Mouse (Mus musculus) stomach, embryonic 15.5 days (tissue): Measurements from ENCODE around the gene 4930415O20Rik. TPM values are rescaled to one million over a fixed set of nuclear protein-coding genes. Genes with fewer than 3 reads are reported as not detected.
"Not testable (repeated sequence)": the region's sequence is repeated elsewhere in the genome, so short reads cannot be mapped to it uniquely, and the experiment has no call there.

ENCODE experiments used
- ATAC-seq: fragments of 200-750 bp; cut with Nextera tagmentation; 2 replicates; pipeline ENCODE4 v1.8.0; 2017; ENCODE audit warnings: low read depth, moderate number of reproducible peaks, moderate TSS enrichment; ENCODE audit not compliant: insufficient read depth, low FRiP score
- H3K27ac ChIP-seq: fragments of 300-500 bp; sonication (generic); 2 replicates; pipeline ENCODE4 v1.5.1; 2015; ENCODE audit warnings: mild to moderate bottlenecking, inconsistent platforms
- H3K27me3 ChIP-seq: fragments of 300-500 bp; sonication (generic); replicated peaks from 2 replicates; pipeline ENCODE4 v1.6.1; 2015; ENCODE audit warnings: inconsistent platforms
- H3K36me3 ChIP-seq: fragments of 300-500 bp; sonication (generic); 2 replicates; pipeline ENCODE4 v1.6.1; 2015; ENCODE audit warnings: inconsistent platforms
- H3K4me1 ChIP-seq: fragments of 300-500 bp; sonication (generic); 2 replicates; pipeline ENCODE4 v1.6.1; 2015; ENCODE audit warnings: inconsistent platforms
- H3K4me2 ChIP-seq: fragments of 300-500 bp; sonication (generic); 2 replicates; pipeline ENCODE4 v1.6.1; 2015; ENCODE audit warnings: mild to moderate bottlenecking, inconsistent platforms
- H3K4me3 ChIP-seq: fragments of 300-500 bp; sonication (generic); replicated peaks from 2 replicates; pipeline ENCODE4 v1.5.1; 2015; ENCODE audit warnings: inconsistent platforms
- H3K9ac ChIP-seq: fragments of 300-500 bp; sonication (generic); 2 replicates; pipeline ENCODE4 v1.6.1; 2015; ENCODE audit warnings: inconsistent platforms
- H3K9me3 ChIP-seq: fragments of 300-500 bp; sonication (generic); 2 replicates; pipeline ENCODE4 v1.6.1; 2016; ENCODE audit warnings: inconsistent platforms
- WGBS: fragments of 180-500 bp; shearing (Covaris S2); methylation state at CpG from one replicate; pipeline ENCODE4 v1.1.7; 2015; 5-methylcytosine and 5-hydroxymethylcytosine counted together
- polyA plus RNA-seq: library from polyadenylated mRNA; unstranded; fragments of >200 nt; fragmentation: Nextera tagmentation; extraction: Ambion mirVana; gene quantifications from 2 replicates; pipeline ENCODE4 v1.2.1, GENCODE M21; 2015

Gene 4930415O20Rik
- polyA plus RNA-seq, 1 experiment from 2014 or later = not detected

DNA sequence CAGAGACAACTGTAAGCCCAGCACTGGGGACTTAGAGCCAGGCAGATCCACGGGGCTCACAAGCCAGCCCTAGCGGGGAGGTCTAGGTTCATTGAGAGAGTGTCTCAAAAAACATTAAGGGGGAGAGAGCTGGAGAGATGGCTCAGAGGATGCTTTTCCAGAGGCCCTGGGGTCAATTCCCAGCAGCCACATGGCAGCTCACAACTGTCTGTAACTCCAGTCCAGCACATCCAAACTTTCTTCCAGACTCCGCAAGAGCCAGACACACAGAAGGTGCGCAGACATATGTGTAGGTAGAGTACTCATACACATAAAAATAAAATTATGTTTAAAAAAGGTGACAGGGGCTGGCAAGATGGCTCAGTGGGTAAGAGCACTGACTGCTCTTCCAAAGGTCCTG is 2.5 kb downstream of the 4930415O20Rik start:
- H3K4me2 ChIP-seq = no peak overlapping the region
- no peak overlapping the region for H3K27ac ChIP-seq
- H3K36me3 ChIP-seq = no peaks in the 10 kb centered on the region
- H3K9me3 ChIP-seq = no peaks in the 10 kb centered on the region
- WGBS = 80% methylated on average over 4 of the region's 4 CpGs
- no peak for ATAC-seq
- H3K9ac ChIP-seq = no peak overlapping the region
- peaks cover 7% of the 10 kb centered on the region for H3K4me1 ChIP-seq
- no peaks in the 10 kb centered on the region for H3K27me3 ChIP-seq
- no peak overlapping the region for H3K4me3 ChIP-seq

DNA sequence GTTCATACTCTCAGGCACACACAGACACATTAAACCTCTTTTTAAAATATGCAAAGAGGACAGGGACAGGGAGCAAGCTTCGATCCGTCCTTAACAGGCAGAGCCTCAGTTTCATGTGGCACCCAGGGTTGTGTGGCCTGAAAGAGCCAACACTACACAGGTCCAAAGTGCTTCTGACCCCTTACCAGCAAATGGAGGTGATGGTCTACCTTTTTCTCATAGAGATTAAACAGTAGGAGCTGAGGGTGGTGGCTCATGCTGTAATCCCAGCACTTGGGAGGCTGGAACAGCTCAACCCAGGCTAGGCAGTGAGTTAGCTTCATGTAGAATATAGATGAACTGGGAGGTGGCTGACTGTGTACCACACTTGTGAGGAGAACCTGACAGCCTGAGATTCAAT is 8.5 kb downstream of the 4930415O20Rik start:
- WGBS = 90% methylated on average over 2 of the region's 2 CpGs
- Histone ChIP-seq H3K4me2 (no peak overlapping the region), H3K4me3 (no peak overlapping the region), H3K9ac (no peak overlapping the region), H3K4me1 (no peaks in the 10 kb centered on the region), H3K27me3 (no peaks in the 10 kb centered on the region), H3K27ac (no peak overlapping the region), H3K36me3 (no peaks in the 10 kb centered on the region), H3K9me3 (no peaks in the 10 kb centered on the region)
- ATAC-seq = no peak

DNA sequence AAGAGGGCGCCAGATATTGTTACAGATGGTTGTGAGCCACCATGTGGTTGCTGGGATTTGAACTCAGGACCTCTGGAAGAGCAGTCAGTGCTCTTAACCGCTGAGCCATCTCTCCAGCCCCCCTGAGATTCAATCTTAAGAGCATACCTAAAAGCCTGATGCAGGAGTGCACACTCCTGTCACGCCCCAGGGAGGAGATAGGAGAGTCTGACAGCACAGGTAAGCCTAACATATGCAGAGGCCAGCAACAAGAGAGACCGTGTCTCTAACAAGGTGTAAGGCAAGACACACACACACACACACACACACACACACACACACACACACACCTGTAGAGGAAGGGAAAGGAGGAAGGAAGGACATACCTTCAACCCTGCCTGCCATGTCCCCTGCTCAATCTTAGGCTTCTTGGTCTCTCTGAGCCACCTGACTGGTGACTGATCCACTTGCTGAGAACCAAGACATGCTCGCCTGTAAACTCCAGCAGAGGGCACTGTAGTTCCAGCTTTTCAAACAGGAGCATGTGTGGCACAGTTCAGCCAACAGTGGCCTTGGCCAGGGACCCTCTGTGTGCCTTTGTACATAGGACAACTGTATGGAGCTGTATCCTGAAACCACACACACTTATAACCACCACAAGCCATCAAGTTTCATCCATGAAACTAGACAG is 9.1 kb downstream of the 4930415O20Rik start:
- Histone ChIP-seq H3K9ac (no peak overlapping the region), H3K27ac (no peak overlapping the region), H3K4me2 (no peak overlapping the region), H3K9me3 (no peaks in the 10 kb centered on the region), H3K4me1 (no peaks in the 10 kb centered on the region), H3K36me3 (no peaks in the 10 kb centered on the region), H3K27me3 (no peaks in the 10 kb centered on the region), H3K4me3 (no peak overlapping the region)
- WGBS = 42% methylated on average over 5 of the region's 5 CpGs
- peak; percentile 70 for ATAC-seq

DNA sequence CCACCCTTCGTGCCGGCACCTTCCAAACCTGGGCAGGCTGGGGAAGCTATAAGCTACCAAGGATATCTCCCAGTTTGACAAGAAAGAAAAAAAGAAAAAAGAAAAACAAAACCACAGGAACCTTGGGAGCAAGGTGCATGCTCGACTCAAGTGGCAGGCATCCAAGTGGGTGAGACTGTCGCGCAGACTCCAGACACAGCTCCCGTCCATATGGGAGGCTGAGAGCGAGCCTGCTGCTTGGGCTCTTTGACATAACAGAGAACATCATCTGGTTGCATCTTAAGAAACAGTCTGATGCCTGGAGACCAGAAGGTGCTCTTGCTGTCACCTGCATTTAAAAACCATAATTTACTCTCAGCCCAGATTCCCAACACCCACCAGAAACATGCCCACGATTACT is 11.6 kb downstream of the 4930415O20Rik start:
- ATAC-seq = no peak
- H3K4me1 ChIP-seq = no peaks in the 10 kb centered on the region
- H3K27me3 ChIP-seq = no peaks in the 10 kb centered on the region
- H3K9me3 ChIP-seq = no peaks in the 10 kb centered on the region
- 70% methylated on average over 8 of the region's 8 CpGs for WGBS
- H3K4me2 ChIP-seq = no peak overlapping the region
- no peak overlapping the region for H3K27ac ChIP-seq
- H3K9ac ChIP-seq = no peak overlapping the region
- H3K36me3 ChIP-seq = no peaks in the 10 kb centered on the region
- H3K4me3 ChIP-seq = no peak overlapping the region

DNA sequence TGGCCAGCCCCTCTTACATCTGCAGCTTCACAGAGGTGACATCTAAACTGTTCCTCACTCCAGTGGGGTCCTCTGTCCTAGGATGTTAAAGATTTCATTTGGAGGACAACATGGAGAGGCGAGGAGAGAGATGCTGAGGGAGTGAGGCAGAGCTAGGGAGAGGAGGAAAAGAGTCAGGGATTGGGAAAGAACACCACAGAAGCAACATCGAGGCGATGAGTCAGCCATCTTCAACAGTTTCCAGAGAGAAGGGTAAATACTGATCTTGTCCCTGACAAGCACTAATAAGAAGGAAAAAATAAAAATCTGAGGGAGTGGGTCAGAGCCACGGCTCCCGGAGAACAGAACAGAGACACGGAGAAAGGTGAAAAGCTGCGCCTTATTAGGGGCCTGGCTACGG is 12.2 kb downstream of the 4930415O20Rik start:
- Histone ChIP-seq H3K4me3 (no peak overlapping the region), H3K36me3 (no peaks in the 10 kb centered on the region), H3K4me1 (no peaks in the 10 kb centered on the region), H3K9me3 (no peaks in the 10 kb centered on the region), H3K27ac (no peak overlapping the region), H3K4me2 (no peak overlapping the region), H3K27me3 (no peaks in the 10 kb centered on the region), H3K9ac (no peak overlapping the region)
- 72% methylated on average over 8 of the region's 8 CpGs for WGBS
- ATAC-seq = no peak

DNA sequence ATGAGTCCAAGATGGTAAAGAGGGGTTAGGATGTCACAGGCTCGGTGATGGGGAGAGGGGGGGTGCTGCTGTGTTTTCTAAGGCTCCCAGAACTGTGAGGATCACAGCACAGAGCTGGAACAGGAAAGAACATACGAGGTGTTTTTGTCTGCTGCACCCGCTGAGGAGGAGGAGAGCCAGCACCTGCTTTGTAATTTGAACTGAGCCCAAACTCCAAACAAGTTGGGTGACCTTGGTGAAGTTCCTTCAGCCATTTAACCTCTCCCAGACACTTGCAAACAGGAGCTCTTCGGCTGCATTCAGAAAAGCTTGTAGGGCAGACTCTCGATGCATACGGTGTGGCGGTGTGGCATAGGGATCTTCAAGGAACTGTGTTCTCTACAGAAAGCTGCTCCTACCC is 14.6 kb downstream of the 4930415O20Rik start:
- WGBS = 35% methylated on average over 7 of the region's 7 CpGs
- Histone ChIP-seq H3K4me2 (no peak overlapping the region), H3K27ac (peak overlapping the region; percentile 31; the same call in 1 of the 2 replicates), H3K36me3 (no peaks in the 10 kb centered on the region), H3K4me1 (no peaks in the 10 kb centered on the region), H3K9ac (no peak overlapping the region), H3K4me3 (no peak overlapping the region), H3K9me3 (no peaks in the 10 kb centered on the region), H3K27me3 (no peaks in the 10 kb centered on the region)
- no peak for ATAC-seq

DNA sequence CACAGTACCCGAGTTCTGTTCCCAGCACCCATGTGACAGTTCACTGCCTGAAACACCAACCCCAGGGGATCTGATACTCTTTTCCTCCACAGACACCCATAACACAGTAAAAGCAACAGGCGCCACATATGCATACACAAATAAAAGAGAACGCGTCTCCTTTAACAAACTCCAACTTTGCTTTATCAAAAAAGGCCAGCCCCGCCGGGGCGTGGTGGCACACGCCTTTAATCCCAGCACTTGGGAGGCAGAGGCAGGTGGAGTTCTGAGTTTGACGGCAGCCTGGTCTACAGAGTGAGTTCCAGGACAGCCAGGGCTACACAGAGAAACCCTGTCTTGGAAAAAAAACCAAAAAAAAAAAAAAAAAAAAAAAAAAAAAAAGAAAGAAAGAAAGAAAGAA is 15.3 kb downstream of the 4930415O20Rik start:
- ATAC-seq, H3K4me1 ChIP-seq, H3K9ac ChIP-seq, H3K36me3 ChIP-seq, H3K9me3 ChIP-seq, H3K4me2 ChIP-seq, H3K4me3 ChIP-seq, H3K27me3 ChIP-seq: not testable (repeated sequence)
- WGBS = 65% methylated on average over 9 of the region's 9 CpGs
- H3K27ac ChIP-seq = peak overlapping the region; percentile 31; the same call in 1 of the 2 replicates

DNA sequence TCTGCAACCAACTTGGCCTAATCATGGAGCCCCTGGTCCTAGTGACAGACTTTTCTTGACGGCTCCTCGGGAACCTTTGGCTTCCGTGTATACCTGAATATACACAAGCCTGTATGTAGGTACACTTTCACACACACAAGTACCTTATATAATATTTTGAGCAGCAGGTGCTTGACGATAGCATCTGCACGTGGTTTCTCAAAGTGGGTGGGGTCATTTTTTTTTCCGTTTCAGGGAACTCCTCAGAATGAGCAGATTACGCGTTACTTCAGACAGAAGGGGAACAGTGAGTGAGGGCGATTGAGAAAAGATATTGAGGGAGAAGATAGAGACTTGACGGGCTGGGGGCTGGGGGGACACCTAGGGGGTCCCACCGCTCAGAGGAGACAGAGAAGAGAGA is 16.9 kb downstream of the 4930415O20Rik start:
- no peaks in the 10 kb centered on the region for H3K9me3 ChIP-seq
- H3K27ac ChIP-seq = no peak overlapping the region
- ATAC-seq = no peak
- no peaks in the 10 kb centered on the region for H3K27me3 ChIP-seq
- peaks cover 20% of the 10 kb centered on the region for H3K36me3 ChIP-seq
- H3K4me2 ChIP-seq = no peak overlapping the region
- no peak overlapping the region for H3K4me3 ChIP-seq
- H3K4me1 ChIP-seq = no peaks in the 10 kb centered on the region
- WGBS = 78% methylated on average over 11 of the region's 11 CpGs
- no peak overlapping the region for H3K9ac ChIP-seq

DNA sequence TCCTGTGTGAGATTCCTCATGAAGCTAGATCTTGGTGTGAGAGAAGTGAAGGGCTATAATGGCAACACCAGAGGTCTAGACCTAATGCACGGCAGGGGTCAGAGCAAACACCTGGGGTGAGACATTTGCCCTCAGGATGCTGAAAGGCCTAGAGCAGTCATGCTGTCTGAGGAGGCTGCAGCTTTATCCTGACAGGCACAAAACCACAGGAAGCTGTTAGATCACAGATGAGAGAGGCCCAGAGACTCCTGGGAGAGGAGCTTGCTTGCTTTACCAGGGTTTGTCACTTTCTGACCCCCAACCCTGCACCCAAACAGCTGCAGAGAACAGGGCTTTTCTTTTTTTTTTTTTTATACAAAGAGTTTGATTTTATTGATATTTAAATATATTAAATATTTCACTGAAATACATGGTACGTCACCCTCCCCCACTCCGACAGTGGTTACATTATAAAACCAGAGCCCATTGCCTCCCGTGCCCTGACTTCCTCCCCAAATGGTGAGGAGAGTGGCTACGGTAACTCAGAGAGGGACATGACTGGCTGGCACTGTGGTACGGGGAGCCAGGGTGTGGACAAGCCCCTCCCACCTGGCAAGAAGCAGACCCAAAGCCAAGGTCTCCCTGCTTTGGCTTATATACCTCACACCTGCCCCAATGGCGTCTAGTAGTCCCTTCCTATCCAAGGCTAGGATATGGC is 19.0 kb downstream of the 4930415O20Rik start:
- Histone ChIP-seq H3K4me2 (no peak overlapping the region), H3K4me3 (no peak overlapping the region), H3K27me3 (no peaks in the 10 kb centered on the region), H3K4me1 (no peaks in the 10 kb centered on the region), H3K36me3 (peaks cover 39% of the 10 kb centered on the region), H3K9me3 (no peaks in the 10 kb centered on the region), H3K9ac (no peak overlapping the region), H3K27ac (no peak overlapping the region)
- no peak for ATAC-seq
- WGBS = 48% methylated on average over 7 of the region's 7 CpGs

DNA sequence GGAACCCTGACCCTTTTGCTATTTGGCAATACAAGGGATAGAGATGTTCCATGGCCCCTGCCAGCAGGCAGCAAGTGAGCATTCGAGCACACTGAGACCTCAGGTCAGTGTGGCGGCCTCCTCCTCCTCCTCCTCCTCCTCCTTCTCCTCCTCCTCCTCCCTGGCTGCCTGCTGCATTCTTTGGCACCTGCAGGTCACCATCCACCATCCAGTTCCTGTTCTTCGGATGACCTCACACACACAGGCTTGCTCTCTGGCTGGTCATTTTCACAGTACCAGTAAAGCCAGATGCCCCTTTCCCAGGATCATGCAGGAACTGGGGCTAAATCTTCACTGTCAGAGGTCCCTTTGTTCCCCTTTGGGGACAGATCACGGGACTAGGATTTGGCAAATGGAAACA is 20.6 kb downstream of the 4930415O20Rik start:
- ATAC-seq = no peak
- 67% methylated on average over 4 of the region's 4 CpGs for WGBS
- Histone ChIP-seq H3K36me3 (peaks cover 52% of the 10 kb centered on the region), H3K27ac (no peak overlapping the region), H3K27me3 (no peaks in the 10 kb centered on the region), H3K4me2 (no peak overlapping the region), H3K9me3 (no peaks in the 10 kb centered on the region), H3K4me3 (no peak overlapping the region), H3K4me1 (no peaks in the 10 kb centered on the region), H3K9ac (no peak overlapping the region)

DNA sequence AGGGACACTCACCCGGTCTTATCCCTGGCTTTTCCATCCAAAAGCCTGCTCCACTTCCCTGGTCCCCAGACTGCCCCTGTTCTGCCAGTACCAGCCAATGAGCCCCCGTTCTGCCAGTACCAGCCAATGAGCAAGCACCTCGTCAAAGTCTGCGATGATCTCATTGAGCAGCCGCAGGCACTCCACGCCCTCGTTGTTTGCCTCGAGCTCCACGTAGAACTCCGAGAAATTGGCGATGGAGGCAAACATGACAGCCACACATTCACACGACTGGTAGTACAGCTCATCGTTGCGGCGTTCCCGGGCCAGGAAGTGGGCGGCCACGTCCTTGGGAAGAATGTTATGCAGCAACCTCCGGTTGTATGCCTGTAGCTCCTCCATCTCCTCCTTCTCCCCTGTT is 23.4 kb downstream of the 4930415O20Rik start:
- Histone ChIP-seq H3K9me3 (no peaks in the 10 kb centered on the region), H3K27ac (no peak overlapping the region), H3K36me3 (peaks cover 77% of the 10 kb centered on the region), H3K4me3 (no peak overlapping the region), H3K27me3 (no peaks in the 10 kb centered on the region), H3K4me2 (no peak overlapping the region), H3K9ac (no peak overlapping the region), H3K4me1 (no peaks in the 10 kb centered on the region)
- WGBS = 79% methylated on average over 19 of the region's 19 CpGs
- ATAC-seq = no peak

DNA sequence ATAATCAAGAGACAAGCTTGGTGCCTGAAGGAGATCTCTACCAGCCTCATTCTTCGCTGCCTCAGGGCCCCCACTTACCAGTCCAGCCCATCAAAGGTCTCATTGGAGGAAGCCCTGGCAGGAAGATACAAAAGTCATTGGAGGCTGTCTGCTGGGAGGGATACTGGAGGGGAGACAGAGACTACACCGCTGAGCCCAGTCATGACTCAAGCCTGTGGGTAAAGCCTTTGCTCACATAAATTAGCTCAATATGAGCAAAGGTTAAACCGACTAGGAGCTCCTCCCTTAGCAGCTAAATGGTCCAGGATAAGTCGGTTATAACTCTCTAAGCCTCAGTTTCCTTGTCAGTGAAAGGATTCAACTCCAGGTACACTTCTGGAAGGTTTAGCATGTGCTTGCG is 24.2 kb downstream of the 4930415O20Rik start:
- no peak overlapping the region for H3K4me2 ChIP-seq
- no peaks in the 10 kb centered on the region for H3K9me3 ChIP-seq
- no peak overlapping the region for H3K4me3 ChIP-seq
- ATAC-seq = no peak
- H3K9ac ChIP-seq = no peak overlapping the region
- H3K4me1 ChIP-seq = no peaks in the 10 kb centered on the region
- WGBS = 86% methylated on average over 5 of the region's 5 CpGs
- no peaks in the 10 kb centered on the region for H3K27me3 ChIP-seq
- no peak overlapping the region for H3K27ac ChIP-seq
- peaks cover 83% of the 10 kb centered on the region for H3K36me3 ChIP-seq
